Mouse (Mus musculus) lung, postnatal 25 days (tissue): ENCODE results near the gene Itga8.

Source experiments
- DNase-seq: peaks from one replicate; pipeline ENCODE4 v3.0.0; 2022; ENCODE audit warnings: low spot score

Gene Itga8

GRCm38 (mm10) chr2:12294060-12294459, 7.7 kb downstream of the Itga8 start:
- no peak for DNase-seq

- DNase-seq, result no peak
Observed at GRCm38 (mm10) chr2:12293458-12293857, 8.3 kb downstream of the Itga8 start.

GRCm38 (mm10) chr2:12292023-12292820, 9.5 kb downstream of the Itga8 start:
- DNase-seq, result no peak

- DNase-seq, result no peak
Observed at GRCm38 (mm10) chr2:12290235-12290634, 11.5 kb downstream of the Itga8 start.

GRCm38 (mm10) chr2:12287831-12288230, 13.9 kb downstream of the Itga8 start:
- no peak for DNase-seq

GRCm38 (mm10) chr2:12280664-12281063, 21.1 kb downstream of the Itga8 start:
- DNase-seq, result no peak

GRCm38 (mm10) chr2:12279070-12279612, 22.6 kb downstream of the Itga8 start:
- no peak for DNase-seq

- no peak for DNase-seq
Observed at GRCm38 (mm10) chr2:12256635-12257317, 44.9 kb downstream of the Itga8 start.

- DNase-seq, result no peak
Observed at GRCm38 (mm10) chr2:12255901-12256300, 45.8 kb downstream of the Itga8 start.

- no peak for DNase-seq
Observed at GRCm38 (mm10) chr2:12235345-12235744, 66.4 kb downstream of the Itga8 start.

GRCm38 (mm10) chr2:12229721-12230120, 72.0 kb downstream of the Itga8 start:
- no peak for DNase-seq

GRCm38 (mm10) chr2:12228335-12228734, 73.4 kb downstream of the Itga8 start:
- no peak for DNase-seq

GRCm38 (mm10) chr2:12227243-12227642, 74.5 kb downstream of the Itga8 start:
- no peak for DNase-seq

- no peak for DNase-seq
Observed at GRCm38 (mm10) chr2:12226367-12226766, 75.4 kb downstream of the Itga8 start.

- no peak for DNase-seq
Observed at GRCm38 (mm10) chr2:12221671-12222070, 80.1 kb downstream of the Itga8 start.

GRCm38 (mm10) chr2:12213464-12213790, 88.3 kb downstream of the Itga8 start:
- no peak for DNase-seq

GRCm38 (mm10) chr2:12212662-12213463, 88.9 kb downstream of the Itga8 start:
- DNase-seq, result no peak

- no peak for DNase-seq
Observed at GRCm38 (mm10) chr2:12208142-12208541, 93.6 kb downstream of the Itga8 start.

- DNase-seq, result no peak
Observed at GRCm38 (mm10) chr2:12206353-12206752, 95.4 kb downstream of the Itga8 start.

- no peak for DNase-seq
Observed at GRCm38 (mm10) chr2:12205875-12206274, 95.8 kb downstream of the Itga8 start.

GRCm38 (mm10) chr2:12203231-12203630, 98.5 kb downstream of the Itga8 start:
- DNase-seq, result no peak

GRCm38 (mm10) chr2:12198699-12199098, 103.0 kb downstream of the Itga8 start:
- DNase-seq, result no peak

- no peak for DNase-seq
Observed at GRCm38 (mm10) chr2:12198214-12198613, 103.5 kb downstream of the Itga8 start.
